Mouse (Mus musculus): ENCODE measurements at regions not wholly inside any gene's neighbourhood (a gene's known extent, or its start where the extent isn't known, plus 50 kb on each side); places are given as distances from the start of the nearest gene placed in this dataset.

- TF ChIP-seq CTCF (IDR thresholded peaks at IDR 0.05; ENCODE audit: low read depth, low read length) (no peak), POLR2A (IDR thresholded peaks at IDR 0.05; ENCODE audit: insufficient read depth, low read length) (no peak)
These were observed 56.9 kb upstream of the Rai14 start for GRCm38 (mm10) chr15:10771311-10771690.
